Mouse (Mus musculus) lung, postnatal 4 days (tissue): ENCODE results near the gene Trp53tg5.

ENCODE experiments used
- DNase-seq, 2 experiments: peaks; one replicate each; pipeline ENCODE4 v3.0.0; 2021

The Trp53tg5 gene

GRCm38 (mm10) chr2:164473624-164474023 is at the start of gene Trp53tg5:
Gene Trp53tg5 (minus strand): TSS chr2:164473724.
- DNase-seq, result no peak

GRCm38 (mm10) chr2:164522280-164522679 is 48.8 kb upstream of the Trp53tg5 start:
- DNase-seq, result no peak

- DNase-seq, result peak in 1 of 2 experiments; percentile 34
These were observed 48.3 kb upstream of the Trp53tg5 start for GRCm38 (mm10) chr2:164521841-164522240.

- peak; percentile 70 to 77 for DNase-seq
These were observed 47.3 kb upstream of the Trp53tg5 start for GRCm38 (mm10) chr2:164520782-164521181.

GRCm38 (mm10) chr2:164519171-164519526 is 45.6 kb upstream of the Trp53tg5 start:
- no peak for DNase-seq

- no peak for DNase-seq
These were observed 45.0 kb upstream of the Trp53tg5 start for GRCm38 (mm10) chr2:164518266-164519170.

GRCm38 (mm10) chr2:164517485-164518221 is 44.1 kb upstream of the Trp53tg5 start:
- DNase-seq, result peak; percentile 67 to 79

GRCm38 (mm10) chr2:164516592-164516991 is 43.1 kb upstream of the Trp53tg5 start:
- no peak for DNase-seq

GRCm38 (mm10) chr2:164515897-164516296 is 42.4 kb upstream of the Trp53tg5 start:
- no peak for DNase-seq

GRCm38 (mm10) chr2:164514916-164515315 is 41.4 kb upstream of the Trp53tg5 start:
- DNase-seq, result no peak

- DNase-seq, result peak; percentile 57 to 77
These were observed 39.9 kb upstream of the Trp53tg5 start for GRCm38 (mm10) chr2:164513389-164513788.

GRCm38 (mm10) chr2:164512121-164512909 is 38.8 kb upstream of the Trp53tg5 start:
- DNase-seq, result peak; percentile 39 to 53

- DNase-seq, result peak; percentile 19 to 67
These were observed 37.2 kb upstream of the Trp53tg5 start for GRCm38 (mm10) chr2:164510621-164511190.

GRCm38 (mm10) chr2:164507811-164508210 is 34.3 kb upstream of the Trp53tg5 start:
- DNase-seq, result no peak

- DNase-seq, result no peak
These were observed 32.3 kb upstream of the Trp53tg5 start for GRCm38 (mm10) chr2:164505619-164506347.

GRCm38 (mm10) chr2:164504919-164505318 is 31.4 kb upstream of the Trp53tg5 start:
- no peak for DNase-seq

GRCm38 (mm10) chr2:164500511-164500910 is 27.0 kb upstream of the Trp53tg5 start:
- no peak for DNase-seq

- DNase-seq, result no peak
These were observed 25.8 kb upstream of the Trp53tg5 start for GRCm38 (mm10) chr2:164499317-164499716.

- DNase-seq, result no peak
These were observed 24.3 kb upstream of the Trp53tg5 start for GRCm38 (mm10) chr2:164497691-164498268.

- DNase-seq, result peak; percentile 89 to 91
These were observed 23.5 kb upstream of the Trp53tg5 start, which contains the start of gene Pigt for GRCm38 (mm10) chr2:164496847-164497690. Gene Pigt (plus strand): TSS chr2:164497520.
